Mouse (Mus musculus): ENCODE results near the gene Itga7.

DNA sequence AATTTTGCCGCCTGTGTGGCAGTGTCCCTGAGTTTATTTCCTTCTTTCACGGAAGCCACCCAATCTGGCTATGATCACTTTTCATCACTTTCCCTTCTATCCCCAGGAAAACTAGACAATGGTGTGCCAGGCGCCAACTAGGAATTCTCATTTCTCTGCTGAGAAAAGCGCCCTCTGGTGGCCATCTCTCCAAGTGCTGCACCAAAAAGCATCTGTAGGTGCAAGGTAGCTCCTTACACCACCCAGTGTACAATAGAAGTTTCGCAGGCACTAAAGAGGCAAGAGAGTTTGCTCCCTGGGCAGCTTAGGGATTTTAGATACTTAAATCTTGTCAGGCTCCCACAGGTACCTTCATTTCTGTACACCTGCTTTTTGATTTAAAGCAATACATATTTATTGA is 20.4 kb upstream of the Itga7 start:
- TF ChIP-seq CTCF (IDR thresholded peaks at IDR 0.05; ENCODE audit: borderline replicate concordance, insufficient read depth, low read depth, low read length) (peak; percentile 96), POLR2A (IDR thresholded peaks at IDR 0.05; ENCODE audit: borderline replicate concordance, insufficient read depth, low read length) (no peak)
